Mouse (Mus musculus): ENCODE measurements at regions not wholly inside any gene's neighbourhood (a gene's known extent, or its start where the extent isn't known, plus 50 kb on each side); places are given as distances from the start of the nearest gene placed in this dataset.

- no peak overlapping the region for H3K9ac ChIP-seq
- no peaks in the 10 kb centered on the region for H3K9me3 ChIP-seq
- H3K4me2 ChIP-seq = no peak overlapping the region
- 12% methylated on average over 16 of the region's 16 CpGs for WGBS
- H3K27ac ChIP-seq (replicated peaks) = no peak overlapping the region
- H3K36me3 ChIP-seq = no peaks in the 10 kb centered on the region
- no peak overlapping the region for H3K4me3 ChIP-seq
- no peaks in the 10 kb centered on the region for H3K27me3 ChIP-seq
- ATAC-seq (ENCODE audit: low FRiP score, low read depth) = peak; percentile 65; the same call in 1 of the 2 replicates
- peaks cover 6% of the 10 kb centered on the region for H3K4me1 ChIP-seq (replicated peaks)
Measured at GRCm38 (mm10) chr12:109948434-109948984, 330.4 kb upstream of the Dio3 start.

GRCm38 (mm10) chr12:109949231-109949965 is 329.5 kb upstream of the Dio3 start:
- WGBS = 47% methylated on average over 17 of the region's 17 CpGs
- Histone ChIP-seq H3K27ac (replicated peaks) (no peak overlapping the region), H3K9ac (no peak overlapping the region), H3K36me3 (no peaks in the 10 kb centered on the region), H3K27me3 (no peaks in the 10 kb centered on the region), H3K9me3 (no peaks in the 10 kb centered on the region), H3K4me2 (no peak overlapping the region), H3K4me1 (replicated peaks) (peaks cover 6% of the 10 kb centered on the region), H3K4me3 (no peak overlapping the region)
- ATAC-seq (ENCODE audit: low FRiP score, low read depth) = peak; percentile 36; the same call in 1 of the 2 replicates

- Histone ChIP-seq H3K4me3 (no peak overlapping the region), H3K27me3 (no peaks in the 10 kb centered on the region), H3K4me1 (replicated peaks) (peaks cover 6% of the 10 kb centered on the region), H3K27ac (replicated peaks) (no peak overlapping the region), H3K9ac (no peak overlapping the region), H3K4me2 (no peak overlapping the region), H3K9me3 (no peaks in the 10 kb centered on the region), H3K36me3 (no peaks in the 10 kb centered on the region)
- no peak for ATAC-seq (ENCODE audit: low FRiP score, low read depth)
- 45% methylated on average over 6 of the region's 6 CpGs for WGBS
Measured at GRCm38 (mm10) chr12:109950632-109951031, 328.2 kb upstream of the Dio3 start.

GRCm38 (mm10) chr12:109951473-109951872 is 327.4 kb upstream of the Dio3 start:
- peaks cover 6% of the 10 kb centered on the region for H3K4me1 ChIP-seq (replicated peaks)
- no peak for ATAC-seq (ENCODE audit: low FRiP score, low read depth)
- 81% methylated on average over 12 of the region's 12 CpGs for WGBS

GRCm38 (mm10) chr12:109951884-109952456 is 326.9 kb upstream of the Dio3 start:
- WGBS = 88% methylated on average over 10 of the region's 10 CpGs
- no peak for ATAC-seq (ENCODE audit: low FRiP score, low read depth)

More at GRCm38 (mm10) chr12:109951473-109951872, 327.4 kb upstream of the Dio3 start:
- no peak overlapping the region for H3K4me3 ChIP-seq
- no peaks in the 10 kb centered on the region for H3K27me3 ChIP-seq
- H3K4me2 ChIP-seq = no peak overlapping the region
- H3K9me3 ChIP-seq = no peaks in the 10 kb centered on the region
- no peak overlapping the region for H3K9ac ChIP-seq
- no peak overlapping the region for H3K27ac ChIP-seq (replicated peaks)
- no peaks in the 10 kb centered on the region for H3K36me3 ChIP-seq

GRCm38 (mm10) chr12:109952933-109953332 is 325.9 kb upstream of the Dio3 start:
- Histone ChIP-seq H3K9me3 (no peaks in the 10 kb centered on the region), H3K27ac (replicated peaks) (no peak overlapping the region), H3K36me3 (no peaks in the 10 kb centered on the region), H3K27me3 (no peaks in the 10 kb centered on the region), H3K4me3 (no peak overlapping the region), H3K4me2 (no peak overlapping the region), H3K9ac (no peak overlapping the region), H3K4me1 (replicated peaks) (peaks cover 6% of the 10 kb centered on the region)
- 60% methylated on average over 3 of the region's 3 CpGs for WGBS
- no peak for ATAC-seq (ENCODE audit: low FRiP score, low read depth)

More at GRCm38 (mm10) chr12:109951884-109952456, 326.9 kb upstream of the Dio3 start:
- Histone ChIP-seq H3K27me3 (no peaks in the 10 kb centered on the region), H3K4me3 (no peak overlapping the region), H3K9ac (no peak overlapping the region), H3K4me2 (no peak overlapping the region), H3K9me3 (no peaks in the 10 kb centered on the region), H3K36me3 (no peaks in the 10 kb centered on the region), H3K4me1 (replicated peaks) (peaks cover 6% of the 10 kb centered on the region), H3K27ac (replicated peaks) (no peak overlapping the region)

- Histone ChIP-seq H3K4me3 (no peak overlapping the region), H3K4me2 (no peak overlapping the region), H3K9me3 (no peaks in the 10 kb centered on the region), H3K27ac (replicated peaks) (no peak overlapping the region), H3K9ac (no peak overlapping the region), H3K27me3 (no peaks in the 10 kb centered on the region), H3K4me1 (replicated peaks) (no peaks in the 10 kb centered on the region), H3K36me3 (no peaks in the 10 kb centered on the region)
- 62% methylated on average over 3 of the region's 3 CpGs for WGBS
- ATAC-seq (ENCODE audit: low FRiP score, low read depth) = no peak
Measured at GRCm38 (mm10) chr12:109957305-109957704, 321.6 kb upstream of the Dio3 start.

GRCm38 (mm10) chr12:109958357-109959085 is 320.3 kb upstream of the Dio3 start:
- no peaks in the 10 kb centered on the region for H3K27me3 ChIP-seq
- 44% methylated on average over 18 of the region's 18 CpGs for WGBS
- H3K4me3 ChIP-seq = no peak overlapping the region
- H3K4me1 ChIP-seq (replicated peaks) = no peaks in the 10 kb centered on the region
- H3K36me3 ChIP-seq = no peaks in the 10 kb centered on the region
- peak; percentile 74; the same call in 1 of the 2 replicates for ATAC-seq (ENCODE audit: low FRiP score, low read depth)
- no peak overlapping the region for H3K4me2 ChIP-seq
- H3K27ac ChIP-seq (replicated peaks) = no peak overlapping the region
- H3K9me3 ChIP-seq = no peaks in the 10 kb centered on the region
- no peak overlapping the region for H3K9ac ChIP-seq

GRCm38 (mm10) chr12:109966776-109967175 is 312.1 kb upstream of the Dio3 start:
- Histone ChIP-seq H3K36me3 (no peaks in the 10 kb centered on the region), H3K27ac (replicated peaks) (no peak overlapping the region), H3K9ac (no peak overlapping the region), H3K4me2 (no peak overlapping the region), H3K4me3 (no peak overlapping the region), H3K9me3 (no peaks in the 10 kb centered on the region), H3K27me3 (no peaks in the 10 kb centered on the region), H3K4me1 (replicated peaks) (no peaks in the 10 kb centered on the region)
- no peak for ATAC-seq (ENCODE audit: low FRiP score, low read depth)
- WGBS = 81% methylated on average over 12 of the region's 12 CpGs

GRCm38 (mm10) chr12:109968303-109968702 is 310.6 kb upstream of the Dio3 start:
- no peak overlapping the region for H3K4me3 ChIP-seq
- no peak overlapping the region for H3K9ac ChIP-seq
- WGBS = 85% methylated on average over 7 of the region's 7 CpGs
- no peaks in the 10 kb centered on the region for H3K4me1 ChIP-seq (replicated peaks)
- no peak for ATAC-seq (ENCODE audit: low FRiP score, low read depth)
- no peaks in the 10 kb centered on the region for H3K36me3 ChIP-seq
- H3K27ac ChIP-seq (replicated peaks) = no peak overlapping the region
- H3K27me3 ChIP-seq = no peaks in the 10 kb centered on the region
- no peaks in the 10 kb centered on the region for H3K9me3 ChIP-seq
- H3K4me2 ChIP-seq = no peak overlapping the region

GRCm38 (mm10) chr12:109971508-109971907 is 307.4 kb upstream of the Dio3 start:
- H3K4me2 ChIP-seq = no peak overlapping the region
- no peaks in the 10 kb centered on the region for H3K27me3 ChIP-seq
- H3K9ac ChIP-seq = no peak overlapping the region
- no peaks in the 10 kb centered on the region for H3K9me3 ChIP-seq
- WGBS = 76% methylated on average over 3 of the region's 3 CpGs
- H3K36me3 ChIP-seq = no peaks in the 10 kb centered on the region
- no peak overlapping the region for H3K27ac ChIP-seq (replicated peaks)
- H3K4me3 ChIP-seq = no peak overlapping the region
- H3K4me1 ChIP-seq (replicated peaks) = no peaks in the 10 kb centered on the region
- ATAC-seq (ENCODE audit: low FRiP score, low read depth) = no peak

All from hindbrain, embryonic 15.5 days (tissue).